Mouse (Mus musculus): ENCODE measurements around the gene Pced1b. TPM values are rescaled to one million over a fixed set of nuclear protein-coding genes. Genes with fewer than 3 reads are reported as not detected.
A peak's percentile ranks its signal among the peaks of the same experiment; 100 is the strongest.

Pced1b gene
- total RNA-seq, 2 experiments from 2014 or later = 1.3 to 1.6 TPM

DNA sequence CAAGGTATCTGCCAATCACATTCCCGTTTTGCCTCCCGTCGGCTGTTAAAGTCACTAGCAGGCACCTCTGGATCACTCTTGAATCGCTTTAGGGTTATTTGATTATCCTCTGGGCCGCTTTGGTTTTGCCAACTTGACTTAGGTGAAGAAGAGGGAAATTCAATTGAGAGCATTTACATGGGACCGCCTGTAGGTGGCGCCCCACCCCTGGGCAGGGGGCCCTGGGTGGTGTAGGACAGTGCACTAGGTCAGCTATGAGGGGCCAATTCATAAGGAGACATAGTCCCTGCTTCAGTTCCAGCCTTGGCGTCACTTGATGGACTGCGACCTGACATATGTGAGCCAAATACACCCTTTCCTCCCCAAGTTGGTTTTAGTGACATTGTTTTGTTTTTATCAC is 10.0 kb upstream of the Pced1b start:
- peak; percentile 90 for TF ChIP-seq CTCF (IDR thresholded peaks at IDR 0.05)
- intact Hi-C loops (cut with DNase I) = no loop called here
- DNase-seq = peak; percentile 61
- Histone ChIP-seq H3K27ac (no peak overlapping the region), H3K4me3 (no peak overlapping the region)

DNA sequence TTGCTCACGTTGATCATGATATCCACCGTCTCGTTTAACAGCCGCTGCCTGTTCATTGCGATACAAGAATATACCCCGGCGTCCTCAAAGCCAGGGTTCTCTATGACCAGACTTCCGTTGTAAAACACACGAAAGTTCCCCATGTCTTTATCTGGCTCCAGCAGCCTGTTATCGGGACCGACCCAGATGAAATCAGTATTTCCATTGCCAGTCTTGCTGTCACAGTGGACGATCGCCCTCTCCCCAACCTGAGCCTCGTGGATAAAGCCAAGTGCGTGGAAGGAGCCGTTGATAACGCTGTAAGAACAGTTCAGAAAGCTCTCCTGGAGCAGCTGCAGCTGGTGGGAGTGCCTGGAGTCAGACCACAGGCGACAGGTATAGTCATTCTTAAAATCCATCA is 1.5 kb upstream of the Pced1b start:
- intact Hi-C loops (cut with DNase I) = loop anchor here (10.0 kb wide), 1 partner anchor 419 kb away; no protein-coding TSS in a partner anchor
- peak overlapping the region; percentile 94 for H3K4me3 ChIP-seq
- no peak for TF ChIP-seq CTCF (IDR thresholded peaks at IDR 0.05)
- H3K27ac ChIP-seq = no peak overlapping the region
- DNase-seq = no peak

- peak overlapping the region; percentile 86; the same call in 1 of the 2 replicates for H3K27ac ChIP-seq
- DNase-seq = no peak
- H3K4me3 ChIP-seq = peak overlapping the region; percentile 94
- no peak for TF ChIP-seq CTCF (IDR thresholded peaks at IDR 0.05)
- intact Hi-C loops (cut with DNase I) = loop anchor here (10.0 kb wide), 1 partner anchor 419 kb away; no protein-coding TSS in a partner anchor
These were observed 651 bp upstream of the Pced1b start for GRCm38 (mm10) chr15:97246256-97246655.

- intact Hi-C loops (cut with DNase I) = loop anchor here (10.0 kb wide), 1 partner anchor 417 kb away; no protein-coding TSS in a partner anchor
- DNase-seq = no peak
- H3K27ac ChIP-seq = peak overlapping the region; percentile 91
- peak overlapping the region; percentile 94 for H3K4me3 ChIP-seq
- 0 out of 2 replicates have a peak, but pooled peaks have one; percentile 6 for TF ChIP-seq CTCF (IDR thresholded peaks at IDR 0.05)
These were observed 869 bp downstream of the Pced1b start for GRCm38 (mm10) chr15:97247791-97248161.

GRCm38 (mm10) chr15:97248296-97248695 is 1.4 kb downstream of the Pced1b start:
- intact Hi-C loops (cut with DNase I) = loop anchor here (10.0 kb wide), 1 partner anchor 417 kb away; no protein-coding TSS in a partner anchor
- H3K27ac ChIP-seq = peak overlapping the region; percentile 91
- no peak for DNase-seq

GRCm38 (mm10) chr15:97249322-97249721 is 2.4 kb downstream of the Pced1b start:
- DNase-seq = no peak
- H3K4me3 ChIP-seq = no peak overlapping the region
- intact Hi-C loops (cut with DNase I) = loop anchor here (10.0 kb wide), 1 partner anchor 415 kb away; no protein-coding TSS in a partner anchor
- TF ChIP-seq CTCF (IDR thresholded peaks at IDR 0.05) = no peak
- H3K27ac ChIP-seq = no peak overlapping the region

More at GRCm38 (mm10) chr15:97248296-97248695, 1.4 kb downstream of the Pced1b start:
- H3K4me3 ChIP-seq = peak overlapping the region; percentile 94
- no peak for TF ChIP-seq CTCF (IDR thresholded peaks at IDR 0.05)

- H3K27ac ChIP-seq = no peak overlapping the region
- no peak for DNase-seq
- intact Hi-C loops (cut with DNase I) = no loop called here
- H3K4me3 ChIP-seq = no peak overlapping the region
- TF ChIP-seq CTCF (IDR thresholded peaks at IDR 0.05) = no peak
These were observed 5.7 kb downstream of the Pced1b start for GRCm38 (mm10) chr15:97252493-97253034.

DNA sequence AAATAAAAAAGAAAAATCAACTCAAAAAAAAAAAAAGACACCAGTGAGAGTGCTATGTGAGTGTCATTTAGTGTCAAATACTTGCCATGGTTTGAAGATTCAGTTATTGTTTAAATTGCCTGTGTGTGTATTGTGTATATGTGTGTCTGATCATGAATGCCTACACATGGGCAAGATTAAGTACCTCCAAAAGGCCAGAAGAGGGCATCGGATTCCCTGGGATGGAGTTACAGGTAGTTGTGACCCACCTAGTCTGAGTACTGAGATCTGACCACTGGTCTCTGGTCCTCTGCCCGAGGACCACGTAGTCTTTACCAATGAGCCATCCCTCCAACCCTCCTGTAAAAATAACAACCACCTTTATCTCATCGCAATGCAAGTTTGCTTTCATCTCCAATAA is 7.5 kb downstream of the Pced1b start:
- H3K27ac ChIP-seq = no peak overlapping the region
- DNase-seq = no peak
- no peak overlapping the region for H3K4me3 ChIP-seq
- no peak; the same call in 1 of the 2 replicates for TF ChIP-seq CTCF (IDR thresholded peaks at IDR 0.05)
- intact Hi-C loops (cut with DNase I) = no loop called here

DNA sequence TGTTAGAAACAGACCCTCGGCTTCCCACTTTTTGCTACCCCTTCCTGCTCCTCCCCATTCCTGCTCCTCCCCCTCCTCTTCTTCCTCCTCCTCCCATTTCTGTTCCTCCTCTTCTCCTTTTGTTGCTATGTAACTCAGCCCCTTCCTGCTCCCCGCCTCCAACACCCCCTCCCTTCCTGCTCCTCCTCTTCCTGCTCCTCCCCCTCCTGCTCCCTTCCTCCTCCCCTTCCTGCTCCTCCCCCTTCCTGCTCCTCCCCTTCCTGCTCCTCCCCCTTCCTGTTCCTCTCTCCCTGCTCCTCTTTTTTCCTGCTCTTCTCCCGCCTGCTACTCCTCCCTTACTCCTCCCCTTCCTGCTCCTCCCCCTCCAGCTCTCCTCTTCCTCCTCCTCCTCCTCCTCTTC is 8.9 kb downstream of the Pced1b start:
- Histone ChIP-seq H3K4me3 (no peak overlapping the region), H3K27ac (no peak overlapping the region)
- intact Hi-C loops (cut with DNase I) = no loop called here
- TF ChIP-seq CTCF (IDR thresholded peaks at IDR 0.05) = no peak
- no peak for DNase-seq

DNA sequence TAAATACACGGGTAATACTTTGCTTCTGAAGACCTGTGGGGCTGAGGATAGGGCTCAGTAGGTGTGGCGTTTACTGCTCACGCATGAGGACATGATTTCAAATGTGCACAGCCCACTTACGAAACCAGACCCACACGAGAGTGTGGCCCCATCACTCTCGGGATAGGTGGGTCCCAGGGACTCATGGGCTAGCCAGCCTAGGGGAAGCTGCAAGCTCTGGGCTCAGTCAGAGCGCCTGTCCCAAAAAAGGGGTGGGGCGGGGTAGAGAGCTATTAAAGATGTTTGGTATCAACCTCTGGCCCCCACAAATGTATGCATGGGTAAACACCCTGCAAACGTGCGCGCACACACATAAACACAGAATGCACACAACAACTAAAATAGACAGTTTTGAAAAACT is 9.5 kb downstream of the Pced1b start:
- no peak for TF ChIP-seq CTCF (IDR thresholded peaks at IDR 0.05)
- DNase-seq = no peak
- Histone ChIP-seq H3K4me3 (no peak overlapping the region), H3K27ac (no peak overlapping the region)
- intact Hi-C loops (cut with DNase I) = no loop called here

GRCm38 (mm10) chr15:97257206-97257775 is 10.4 kb downstream of the Pced1b start:
- DNase-seq = no peak
- Histone ChIP-seq H3K27ac (peak overlapping the region; percentile 32), H3K4me3 (0 out of 2 replicates have a peak overlapping the region, but pooled peaks have one; percentile 3)
- TF ChIP-seq CTCF (IDR thresholded peaks at IDR 0.05) = no peak
- intact Hi-C loops (cut with DNase I) = no loop called here

- intact Hi-C loops (cut with DNase I) = no loop called here
- no peak for DNase-seq
- no peak for TF ChIP-seq CTCF (IDR thresholded peaks at IDR 0.05)
These were observed 11.8 kb downstream of the Pced1b start for GRCm38 (mm10) chr15:97258483-97259230.

DNA sequence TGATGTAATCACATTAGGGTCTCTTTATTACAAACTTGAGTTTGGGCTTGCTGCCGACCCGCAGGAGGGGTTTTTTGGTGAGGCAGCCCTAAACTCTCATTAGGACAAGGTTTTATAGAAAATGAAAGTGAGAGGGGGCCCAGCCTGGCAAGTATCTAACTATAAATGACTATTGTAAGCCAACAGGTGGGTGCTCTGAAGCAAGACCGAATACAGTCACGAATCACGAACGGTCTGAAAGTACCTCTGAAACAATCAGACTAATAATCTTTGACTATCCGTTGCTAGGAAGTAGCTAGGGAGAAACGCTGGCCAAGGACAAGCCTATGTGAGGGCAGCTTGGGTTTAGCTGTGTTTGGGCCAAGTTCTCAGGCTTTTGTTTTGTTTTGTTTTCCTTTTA is 12.4 kb downstream of the Pced1b start:
- DNase-seq = no peak
- intact Hi-C loops (cut with DNase I) = no loop called here
- no peak for TF ChIP-seq CTCF (IDR thresholded peaks at IDR 0.05)
- Histone ChIP-seq H3K4me3 (no peak overlapping the region), H3K27ac (no peak overlapping the region)

More at GRCm38 (mm10) chr15:97258483-97259230, 11.8 kb downstream of the Pced1b start:
- H3K4me3 ChIP-seq = no peak overlapping the region
- H3K27ac ChIP-seq = no peak overlapping the region

Measured in gastrocnemius, adult 2 months (tissue).